Mouse (Mus musculus): ENCODE results near the gene Plpp1. TPM values are rescaled to one million over a fixed set of nuclear protein-coding genes. Genes with fewer than 3 reads are reported as not detected.
A peak's percentile ranks its signal among the peaks of the same experiment; 100 is the strongest.

The Plpp1 gene
- 48.8 and 52.9 TPM in 2 replicates for polyA plus RNA-seq (2012; rRNA removed)
- 66.0 and 70.9 TPM in 2 replicates for polyA plus RNA-seq (2014; fragmentation: Nextera tagmentation; extraction: Ambion mirVana)

- Histone ChIP-seq H3K9ac (ENCODE audit: low read depth, low read length, severe bottlenecking) (peak within 1 kb of the TSS; percentile 93), H3K4me3 (replicated peaks; ENCODE audit: low read length) (peak within 1 kb of the TSS; percentile 86), H3K27ac (replicated peaks; ENCODE audit: low read depth, low read length) (peak within 1 kb of the TSS; percentile 95), H3K4me1 (ENCODE audit: control insufficient read depth, insufficient read depth, low read length) (0 out of 2 replicates have a peak, but pooled peaks cover 4% of the 10 kb centered on the region), H3K36me3 (ENCODE audit: control insufficient read depth, insufficient read depth, low read length) (peaks cover 6% of the 10 kb centered on the region), H3K4me2 (replicated peaks; ENCODE audit: low read depth, low read length, severe bottlenecking) (peak within 1 kb of the TSS; percentile 67), H3K27me3 (ENCODE audit: control insufficient read depth, insufficient read depth, low read length) (no peaks in the 10 kb centered on the region), H3K9me3 (ENCODE audit: control insufficient read depth, low read length) (no peaks in the 10 kb centered on the region)
- ATAC-seq (ENCODE audit: low FRiP score, low read depth) (peak; percentile 96), DNase-seq (ENCODE audit: low spot score) (peak; percentile 95)
- WGBS: under 1% methylated on average over 75 of the region's 83 CpGs
- peak; percentile 98 for TF ChIP-seq POLR2A (IDR thresholded peaks at IDR 0.05; ENCODE audit: borderline replicate concordance, extremely low read depth, insufficient read depth, insufficient read length)
Observed at GRCm38 (mm10) chr13:112800597-112801380, at the start of gene Plpp1. TSS of gene Plpp1 (plus strand) at chr13:112800792.

- Histone ChIP-seq H3K9ac (ENCODE audit: low read depth, low read length, severe bottlenecking) (peak overlapping the region; percentile 34), H3K27me3 (ENCODE audit: control insufficient read depth, insufficient read depth, low read length) (no peaks in the 10 kb centered on the region), H3K27ac (replicated peaks; ENCODE audit: low read depth, low read length) (peak overlapping the region; percentile 73), H3K36me3 (ENCODE audit: control insufficient read depth, insufficient read depth, low read length) (no peaks in the 10 kb centered on the region), H3K4me3 (replicated peaks; ENCODE audit: low read length) (no peak overlapping the region), H3K4me2 (replicated peaks; ENCODE audit: low read depth, low read length, severe bottlenecking) (peak overlapping the region; percentile 37), H3K9me3 (ENCODE audit: control insufficient read depth, low read length) (no peaks in the 10 kb centered on the region), H3K4me1 (ENCODE audit: control insufficient read depth, insufficient read depth, low read length) (peaks cover 34% of the 10 kb centered on the region)
- DNase-seq (ENCODE audit: low spot score): peak; percentile 77
- WGBS: 26% methylated on average over 18 of the region's 18 CpGs
- ATAC-seq (ENCODE audit: low FRiP score, low read depth): peak; percentile 46; the same call in 1 of the 2 replicates
- TF ChIP-seq POLR2A (IDR thresholded peaks at IDR 0.05; ENCODE audit: borderline replicate concordance, extremely low read depth, insufficient read depth, insufficient read length): no peak
Observed at GRCm38 (mm10) chr13:112751454-112752308, 48.9 kb upstream of the Plpp1 start.

GRCm38 (mm10) chr13:112752309-112752975 lies 48.1 kb upstream of the Plpp1 start:
- H3K27ac ChIP-seq (replicated peaks; ENCODE audit: low read depth, low read length): peak overlapping the region; percentile 73
- peak overlapping the region; percentile 12; the same call in 1 of the 2 replicates for H3K9ac ChIP-seq (ENCODE audit: low read depth, low read length, severe bottlenecking)
- no peaks in the 10 kb centered on the region for H3K9me3 ChIP-seq (ENCODE audit: control insufficient read depth, low read length)
- 57% methylated on average over 11 of the region's 11 CpGs for WGBS
- no peak overlapping the region for H3K4me3 ChIP-seq (replicated peaks; ENCODE audit: low read length)
- H3K4me2 ChIP-seq (replicated peaks; ENCODE audit: low read depth, low read length, severe bottlenecking): peak overlapping the region; percentile 37; the same call in 1 of the 2 replicates
- no peak for DNase-seq (ENCODE audit: low spot score)
- TF ChIP-seq POLR2A (IDR thresholded peaks at IDR 0.05; ENCODE audit: borderline replicate concordance, extremely low read depth, insufficient read depth, insufficient read length): no peak
- peaks cover 34% of the 10 kb centered on the region for H3K4me1 ChIP-seq (ENCODE audit: control insufficient read depth, insufficient read depth, low read length)
- no peaks in the 10 kb centered on the region for H3K36me3 ChIP-seq (ENCODE audit: control insufficient read depth, insufficient read depth, low read length)
- ATAC-seq (ENCODE audit: low FRiP score, low read depth): no peak
- no peaks in the 10 kb centered on the region for H3K27me3 ChIP-seq (ENCODE audit: control insufficient read depth, insufficient read depth, low read length)

- WGBS: 85% methylated on average over 9 of the region's 9 CpGs
- ATAC-seq (ENCODE audit: low FRiP score, low read depth) (no peak), DNase-seq (ENCODE audit: low spot score) (no peak)
- no peaks in the 10 kb centered on the region for H3K27me3 ChIP-seq (ENCODE audit: control insufficient read depth, insufficient read depth, low read length)
- no peaks in the 10 kb centered on the region for H3K9me3 ChIP-seq (ENCODE audit: control insufficient read depth, low read length)
- no peaks in the 10 kb centered on the region for H3K36me3 ChIP-seq (ENCODE audit: control insufficient read depth, insufficient read depth, low read length)
- no peak overlapping the region for H3K4me2 ChIP-seq (replicated peaks; ENCODE audit: low read depth, low read length, severe bottlenecking)
- no peak overlapping the region for H3K27ac ChIP-seq (replicated peaks; ENCODE audit: low read depth, low read length)
- no peak for TF ChIP-seq POLR2A (IDR thresholded peaks at IDR 0.05; ENCODE audit: borderline replicate concordance, extremely low read depth, insufficient read depth, insufficient read length)
- H3K4me1 ChIP-seq (ENCODE audit: control insufficient read depth, insufficient read depth, low read length): peaks cover 35% of the 10 kb centered on the region
- H3K9ac ChIP-seq (ENCODE audit: low read depth, low read length, severe bottlenecking): no peak overlapping the region
- H3K4me3 ChIP-seq (replicated peaks; ENCODE audit: low read length): no peak overlapping the region
Observed at GRCm38 (mm10) chr13:112753522-112753921, 47.1 kb upstream of the Plpp1 start.

Data from limb, embryonic 14.5 days (tissue).